27 mouse cellular contexts compared by ENCODE assay signal in the genomic region with DNA sequence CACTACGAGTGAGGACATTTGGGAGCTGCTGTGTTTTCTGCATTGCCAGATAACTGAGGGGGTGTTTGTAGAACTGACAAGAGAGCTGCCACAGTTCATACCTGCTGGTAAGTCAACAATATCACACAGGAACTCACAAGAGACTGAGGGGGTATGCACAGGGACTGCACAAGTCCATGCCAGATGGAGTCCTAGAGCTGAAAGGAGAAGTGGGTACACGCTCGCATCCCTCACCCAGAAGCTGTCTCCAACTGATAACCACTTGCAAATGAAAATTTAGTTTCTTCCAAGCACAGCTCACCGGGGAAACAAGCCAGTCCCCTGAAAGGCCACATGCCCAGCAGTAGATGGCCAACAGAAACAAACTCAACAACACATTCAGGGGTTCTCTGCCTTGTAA. TPM values are rescaled to one million over a fixed set of nuclear protein-coding genes. Genes with fewer than 3 reads are reported as not detected.
A peak's percentile ranks its signal among the peaks of the same experiment; 100 is the strongest.
DNase-seq lines count a peak whose midpoint lies in the region; ATAC-seq and TF ChIP-seq lines count a peak whose summit lies in the region.
"Had no signal": no experiment of that assay in that cellular context is flagged by ENCODE, and none has a peak within 500 bp of the region (broad histone marks: within the 10 kb centered on the region; RNA-seq: fewer than 3 reads in every experiment).

No protein-coding gene starts in this region.

- no peaks in the 10 kb centered on the region for H3K27me3 ChIP-seq in liver, embryonic 12.5 days (replicated peaks)
- H3K27me3 ChIP-seq in liver, postnatal 0 days (ENCODE audit: insufficient read depth, low read length), result no peaks in the 10 kb centered on the region
- no peaks in the 10 kb centered on the region for H3K27me3 ChIP-seq in liver, embryonic 14.5 days (ENCODE audit: control insufficient read depth, insufficient read depth, low read length)
- no peaks in the 10 kb centered on the region for H3K27me3 ChIP-seq in splenic B cell, adult 2 months (ENCODE audit: control insufficient read depth, insufficient read depth, low read length, poor library complexity, severe bottlenecking)
- H3K27me3 ChIP-seq in midbrain, postnatal 0 days (ENCODE audit: insufficient read depth, low read length), result no peaks in the 10 kb centered on the region
- H3K27me3 ChIP-seq: embryonic facial prominence, embryonic 13.5 days; forebrain, embryonic 13.5 days had no signal

- no peak for TF ChIP-seq EP300 in liver, postnatal 0 days (IDR thresholded peaks at IDR 0.05; ENCODE audit: low read depth)
- no peak for TF ChIP-seq EP300 in liver, embryonic 14.5 days (IDR thresholded peaks at IDR 0.05; ENCODE audit: low read depth)

- 15% methylated on average over 4 of the region's 4 CpGs for WGBS in liver, embryonic 12.5 days (ENCODE audit: insufficient replicate concordance)
- WGBS in liver, postnatal 0 days (ENCODE audit: insufficient replicate concordance), result 49% methylated on average over 4 of the region's 4 CpGs
- WGBS in liver, embryonic 14.5 days (ENCODE audit: insufficient replicate concordance), result 8% methylated on average over 4 of the region's 4 CpGs
- 93% methylated on average over 4 of the region's 4 CpGs for WGBS in midbrain, postnatal 0 days

- H3K4me1 ChIP-seq in liver, embryonic 12.5 days, result peaks cover 30% of the 10 kb centered on the region
- H3K4me1 ChIP-seq in liver, postnatal 0 days (ENCODE audit: insufficient read depth), result no peaks in the 10 kb centered on the region
- H3K4me1 ChIP-seq in liver, embryonic 14.5 days (replicated peaks; ENCODE audit: control insufficient read depth in 2 of 2, insufficient read depth in 2 of 2, low read length in 1 of 2), result peaks cover 0 to 4% of the 10 kb centered on the region in 2 experiments; a peak in 1 of 4 replicates
- H3K4me1 ChIP-seq in midbrain, postnatal 0 days (ENCODE audit: insufficient read depth, low read length), result no peaks in the 10 kb centered on the region
- H3K4me1 ChIP-seq: embryonic facial prominence, embryonic 13.5 days; forebrain, embryonic 13.5 days; hindbrain, embryonic 10.5 days had no signal

- 0 out of 2 replicates have a peak, but pooled peaks cover 3% of the 10 kb centered on the region for H3K9me3 ChIP-seq in liver, embryonic 12.5 days (replicated peaks)
- H3K9me3 ChIP-seq in liver, postnatal 0 days (ENCODE audit: low read length), result peaks cover 2% of the 10 kb centered on the region; the same call in 1 of the 2 replicates
- no peaks in the 10 kb centered on the region for H3K9me3 ChIP-seq in liver, embryonic 14.5 days (ENCODE audit: control insufficient read depth, low read length)
- H3K9me3 ChIP-seq in midbrain, postnatal 0 days (ENCODE audit: low read length), result peaks cover 21% of the 10 kb centered on the region; the same call in 1 of the 2 replicates

- no peaks in the 10 kb centered on the region for H3K36me3 ChIP-seq in liver, embryonic 12.5 days
- no peaks in the 10 kb centered on the region for H3K36me3 ChIP-seq in liver, postnatal 0 days (replicated peaks; ENCODE audit: insufficient read depth, low read length)
- H3K36me3 ChIP-seq in liver, embryonic 14.5 days (replicated peaks; ENCODE audit: control insufficient read depth, insufficient read depth, low read depth), result no peaks in the 10 kb centered on the region
- no peaks in the 10 kb centered on the region for H3K36me3 ChIP-seq in splenic B cell, adult 2 months (ENCODE audit: control insufficient read depth, insufficient read depth, low read length, poor library complexity, severe bottlenecking)
- no peaks in the 10 kb centered on the region for H3K36me3 ChIP-seq in midbrain, postnatal 0 days (ENCODE audit: insufficient read depth, low read length)
- H3K36me3 ChIP-seq: embryonic facial prominence, embryonic 10.5 days; embryonic facial prominence, embryonic 13.5 days; hindbrain, embryonic 10.5 days had no signal

- no peak for TF ChIP-seq CTCF in liver, postnatal 0 days (IDR thresholded peaks at IDR 0.05; ENCODE audit: low read depth)
- no peak for TF ChIP-seq CTCF in liver, embryonic 14.5 days (IDR thresholded peaks at IDR 0.05; ENCODE audit: low read depth)
- no peak for TF ChIP-seq CTCF in midbrain, postnatal 0 days (IDR thresholded peaks at IDR 0.05)

- peak; percentile 57 for ATAC-seq in liver, embryonic 12.5 days
- no peak for ATAC-seq in liver, postnatal 0 days
- peak; percentile 90 for ATAC-seq in common myeloid progenitor, adult 5-6 weeks (replicated peaks; ENCODE audit: low read depth, poor library complexity, severe bottlenecking)
- peak; percentile 35; the same call in 1 of the 2 replicates for ATAC-seq in liver, embryonic 14.5 days (ENCODE audit: insufficient read depth)
- no peak for ATAC-seq in midbrain, postnatal 0 days (ENCODE audit: low FRiP score)
- ATAC-seq: CD4-positive, CD25-positive, alpha-beta regulatory T cell, adult 4 months; forebrain, embryonic 13.5 days; forebrain, embryonic 16.5 days; hindbrain, postnatal 0 days; inflammation-experienced regulatory T-cells, adult 6 months; Patski had no signal

- no peak overlapping the region for H3K27ac ChIP-seq in liver, embryonic 12.5 days
- H3K27ac ChIP-seq in liver, postnatal 0 days (ENCODE audit: low read depth), result no peak overlapping the region
- H3K27ac ChIP-seq in liver, embryonic 14.5 days, result no peak overlapping the region
- no peak overlapping the region for H3K27ac ChIP-seq in midbrain, postnatal 0 days (ENCODE audit: low read depth, low read length)
- H3K27ac ChIP-seq: embryonic facial prominence, embryonic 10.5 days; embryonic facial prominence, embryonic 13.5 days; forebrain, embryonic 13.5 days; hindbrain, embryonic 10.5 days; hindbrain, embryonic 14.5 days; hindbrain, postnatal 0 days had no signal

- no peak overlapping the region for H3K4me3 ChIP-seq in liver, embryonic 12.5 days
- no peak overlapping the region for H3K4me3 ChIP-seq in liver, postnatal 0 days (ENCODE audit: low read depth, low read length)
- no peak overlapping the region for H3K4me3 ChIP-seq in liver, embryonic 14.5 days (ENCODE audit: insufficient read depth in 1 of 2, low read depth in 2 of 2, low read length in 2 of 2)
- H3K4me3 ChIP-seq in midbrain, postnatal 0 days (ENCODE audit: low read depth, low read length), result no peak overlapping the region
- H3K4me3 ChIP-seq: embryonic facial prominence, embryonic 10.5 days; embryonic facial prominence, embryonic 13.5 days; erythroblast, embryonic 14.5 days; forebrain, embryonic 13.5 days; hindbrain, embryonic 10.5 days had no signal

- intact Hi-C loops in left cerebral cortex, postnatal 25 days (cut with DNase I), result no loop called here

- no peak overlapping the region for H3K9ac ChIP-seq in liver, embryonic 12.5 days
- no peak overlapping the region for H3K9ac ChIP-seq in liver, postnatal 0 days (replicated peaks)
- H3K9ac ChIP-seq in liver, embryonic 14.5 days (replicated peaks), result no peak overlapping the region
- no peak overlapping the region for H3K9ac ChIP-seq in midbrain, postnatal 0 days (replicated peaks; ENCODE audit: low read length, poor library complexity, severe bottlenecking)
- H3K9ac ChIP-seq: embryonic facial prominence, embryonic 13.5 days; forebrain, embryonic 13.5 days; hindbrain, embryonic 14.5 days had no signal

- DNase-seq in liver, postnatal 0 days, result no peak
- DNase-seq in liver, embryonic 14.5 days (ENCODE audit: low read depth in 3 of 3, low spot score in 3 of 3), result no peak
- DNase-seq in splenic B cell, adult 2 months (ENCODE audit: low read depth, low spot score), result peak; percentile 9
- DNase-seq in embryo, embryonic 11 days, result no peak
- no peak for DNase-seq in midbrain, postnatal 0 days (ENCODE audit: low spot score)
- no peak for DNase-seq in left cerebral cortex, postnatal 25 days (ENCODE audit: low spot score in 2 of 2)
- DNase-seq: adrenal gland, postnatal 10 days; adrenal gland, postnatal 36 days; cerebellum, adult 18-20 months; cerebellum, adult 9-10 months; cerebellum, postnatal 14 days; gastrocnemius, postnatal 10 days; gastrocnemius, postnatal 36 days had no signal

- H3K4me2 ChIP-seq in liver, embryonic 12.5 days, result no peak overlapping the region
- no peak overlapping the region for H3K4me2 ChIP-seq in liver, postnatal 0 days (ENCODE audit: low read depth, low read length)
- H3K4me2 ChIP-seq in liver, embryonic 14.5 days (ENCODE audit: low read depth), result no peak overlapping the region
- H3K4me2 ChIP-seq in midbrain, postnatal 0 days (ENCODE audit: low read depth, low read length, poor library complexity, severe bottlenecking), result no peak overlapping the region
- H3K4me2 ChIP-seq: embryonic facial prominence, embryonic 13.5 days; forebrain, embryonic 13.5 days; heart, embryonic 11.5 days; hindbrain, embryonic 14.5 days had no signal

RNA-seq across cellular contexts. Expression of a gene that starts 52.7 kb away (rescaled TPM):
- polyA plus RNA-seq in liver, embryonic 12.5 days (2016; fragmentation: Nextera tagmentation; extraction: Ambion mirVana), result 10.3 and 11.2 TPM in 2 replicates
- polyA plus RNA-seq in liver, postnatal 0 days (2015; fragmentation: Nextera tagmentation; extraction: Ambion mirVana), result 9.9 and 10.2 TPM in 2 replicates
- 13.6 and 20.0 TPM in 2 replicates for total RNA-seq in common myeloid progenitor, adult 5-6 weeks (2017)
- 5.5 and 6.5 TPM in 2 replicates for polyA plus RNA-seq in liver, embryonic 14.5 days (2012; rRNA removed)
- polyA plus RNA-seq in liver, embryonic 14.5 days (2014; fragmentation: Nextera tagmentation; extraction: Ambion mirVana), result 8.4 and 9.9 TPM in 2 replicates
- total RNA-seq in midbrain, postnatal 0 days (2014; rRNA removed), result 8.3 and 9.0 TPM in 2 replicates
- polyA plus RNA-seq in midbrain, postnatal 0 days (2015; fragmentation: Nextera tagmentation; extraction: Ambion mirVana), result 8.8 and 8.9 TPM in 2 replicates
- total RNA-seq in left cerebral cortex, postnatal 25 days (2021), result 10 to 100 TPM; 17.8 to 22.1 TPM

Comparison
In these comparisons a context has a peak if more than half of its experiments do, and no peak if none do; other contexts are left out.
1. ATAC-seq: peak in liver, embryonic 12.5 days (single experiment), common myeloid progenitor, adult 5-6 weeks (single experiment) and liver, embryonic 14.5 days (single experiment); none in liver, postnatal 0 days (single experiment) and midbrain, postnatal 0 days (single experiment).